Mouse (Mus musculus): ENCODE results near the gene Olfr1089. TPM values are rescaled to one million over a fixed set of nuclear protein-coding genes. Genes with fewer than 3 reads are reported as not detected.

Gene Olfr1089
- polyA plus RNA-seq (2017; shearing (Covaris generic)): not detected

DNA sequence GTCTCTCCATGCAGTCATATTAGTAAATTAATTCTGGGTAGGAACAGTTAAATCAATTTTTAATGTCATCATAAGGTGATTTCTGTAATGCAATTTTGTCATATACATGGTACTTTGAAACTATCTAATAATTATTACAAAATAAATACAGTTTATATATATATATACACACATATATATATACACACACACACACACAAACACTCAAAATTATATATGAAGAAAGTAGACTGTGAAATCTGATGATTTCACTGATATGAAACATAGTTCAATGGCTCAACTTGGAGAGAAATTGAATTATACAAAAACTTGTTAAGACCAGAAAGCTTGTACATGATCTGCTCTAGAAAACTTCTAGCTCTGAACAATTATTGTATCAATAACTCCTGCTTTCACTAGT is at the start of gene Olfr1089:
Gene Olfr1089, minus strand, starts transcription at position 101 of the 400 bp plus-strand sequence.

DNA sequence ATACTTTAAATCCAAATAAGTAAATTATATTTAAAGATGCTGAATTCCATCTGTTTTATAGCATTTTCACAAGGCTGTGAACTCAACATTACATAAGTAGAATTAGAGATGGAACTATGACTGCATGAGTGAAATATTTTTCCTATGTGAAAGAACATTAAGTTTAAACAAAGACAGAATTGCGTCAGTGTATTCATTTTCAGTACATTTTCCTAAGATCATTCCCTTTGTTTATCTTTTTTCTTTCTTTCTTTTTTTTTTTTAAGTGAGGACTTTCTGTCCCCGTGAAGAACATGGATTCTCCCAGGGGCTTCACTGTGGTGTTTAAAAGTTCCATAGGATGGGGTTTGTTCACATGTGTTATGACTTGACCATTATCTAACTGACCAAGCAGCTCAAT is 48.7 kb upstream of the Olfr1089 start, which contains the start of gene Olfr1093:
Gene Olfr1093, plus strand, starts transcription at position 301 of the 400 bp plus-strand sequence.

DNA sequence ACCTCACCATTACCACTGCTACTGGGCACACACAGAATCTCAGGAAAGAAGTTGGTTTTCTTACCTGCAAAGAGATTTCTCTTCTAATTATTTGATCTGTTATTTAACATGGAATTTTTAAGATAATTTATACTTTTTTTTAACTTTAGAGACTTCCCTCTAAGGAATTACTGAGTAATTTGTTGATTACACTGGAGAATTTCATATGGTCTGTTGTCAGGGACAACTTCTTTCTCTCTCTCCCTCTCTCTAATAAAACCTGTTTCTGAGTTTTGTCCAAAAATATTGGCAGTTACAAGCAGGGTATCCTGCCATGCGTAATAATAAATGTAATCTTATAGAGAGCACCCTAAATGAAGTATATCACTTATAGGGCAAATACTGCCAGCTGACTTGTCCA is 25.4 kb upstream of the Olfr1089 start, which contains the start of gene Olfr1090:
Gene Olfr1090, minus strand, starts transcription at position 101 of the 400 bp plus-strand sequence.

DNA sequence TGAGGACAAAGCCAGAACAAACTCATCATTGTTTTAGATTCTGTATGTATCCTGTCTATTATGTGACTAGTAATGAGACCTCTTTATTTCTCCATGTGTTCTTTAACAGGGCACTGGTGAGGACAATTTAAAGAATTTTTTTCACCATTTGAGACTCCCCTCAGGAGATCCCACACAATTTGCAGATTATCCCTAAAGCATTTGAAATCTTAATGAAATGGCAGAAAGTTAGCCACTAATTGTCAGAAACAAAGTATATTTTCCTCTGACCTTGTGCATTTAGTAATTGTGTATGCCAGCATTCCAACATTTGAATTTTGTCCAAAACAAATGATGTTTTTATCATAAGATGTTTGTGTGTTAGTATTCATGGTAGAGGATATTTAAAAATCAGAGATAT is 35.2 kb downstream of the Olfr1089 start, which contains the start of gene Olfr1087:
Gene Olfr1087, minus strand, starts transcription at position 101 of the 400 bp plus-strand sequence.

Other genes starting within 250 kb of the Olfr1089 start
- gene Olfr228, start 246.3 kb downstream of the Olfr1089 start, polyA plus RNA-seq (2017; shearing (Covaris generic)): not detected
- 0.41 TPM for gene Olfr1076, start 225.2 kb downstream of the Olfr1089 start, polyA plus RNA-seq (2017; shearing (Covaris generic))
- not detected for gene Olfr1079, start 191.2 kb downstream of the Olfr1089 start, polyA plus RNA-seq (2017; shearing (Covaris generic))
- gene Olfr1080, start 175.5 kb downstream of the Olfr1089 start, polyA plus RNA-seq (2017; shearing (Covaris generic)): 0.24 TPM
- gene Olfr1082, start 134.7 kb downstream of the Olfr1089 start, polyA plus RNA-seq (2017; shearing (Covaris generic)): not detected
- gene Olfr1084, start 94.0 kb downstream of the Olfr1089 start, polyA plus RNA-seq (2017; shearing (Covaris generic)): not detected
- not detected for gene Olfr1085, start 71.7 kb downstream of the Olfr1089 start, polyA plus RNA-seq (2017; shearing (Covaris generic))
- gene Olfr1086, start 53.6 kb downstream of the Olfr1089 start, polyA plus RNA-seq (2017; shearing (Covaris generic)): not detected
- gene Olfr1087, start 35.3 kb downstream of the Olfr1089 start, polyA plus RNA-seq (2017; shearing (Covaris generic)): not detected
- 0.24 TPM for gene Olfr1090, start 25.3 kb upstream of the Olfr1089 start, polyA plus RNA-seq (2017; shearing (Covaris generic))
- not detected for gene Olfr1093, start 48.8 kb upstream of the Olfr1089 start, polyA plus RNA-seq (2017; shearing (Covaris generic))
- gene Olfr141, start 76.3 kb upstream of the Olfr1089 start, polyA plus RNA-seq (2017; shearing (Covaris generic)): not detected
- gene Olfr1094, start 91.0 kb upstream of the Olfr1089 start, polyA plus RNA-seq (2017; shearing (Covaris generic)): not detected
- not detected for gene Olfr1095, start 118.0 kb upstream of the Olfr1089 start, polyA plus RNA-seq (2017; shearing (Covaris generic))
- 0.15 TPM for gene Gm13723, start 141.1 kb upstream of the Olfr1089 start, polyA plus RNA-seq (2017; shearing (Covaris generic))
- not detected for gene Olfr1097, start 158.5 kb upstream of the Olfr1089 start, polyA plus RNA-seq (2017; shearing (Covaris generic))
- not detected for gene Olfr1098, start 190.8 kb upstream of the Olfr1089 start, polyA plus RNA-seq (2017; shearing (Covaris generic))
- gene Olfr1099, start 227.0 kb upstream of the Olfr1089 start, polyA plus RNA-seq (2017; shearing (Covaris generic)): not detected
- not detected for gene Olfr1100, start 246.3 kb upstream of the Olfr1089 start, polyA plus RNA-seq (2017; shearing (Covaris generic))

Measured in effector memory CD4-positive, alpha-beta T cell, adult 7 months (primary cell).